Mouse (Mus musculus): ENCODE results near the gene Rnf183.

- TF ChIP-seq CTCF (IDR thresholded peaks at IDR 0.05; ENCODE audit: control insufficient read depth, insufficient read depth, insufficient read length) (no peak), CEBPB (IDR thresholded peaks at IDR 0.05; ENCODE audit: low read depth) (no peak), MYOD1 (IDR thresholded peaks at IDR 0.05; ENCODE audit: control insufficient read depth, insufficient read length, low read depth) (no peak), USF1 (IDR thresholded peaks at IDR 0.05; ENCODE audit: low read depth) (no peak)
Measured at GRCm38 (mm10) chr4:62409615-62410014, 25.4 kb downstream of the Rnf183 start.

Measured in C2C12 (cell line).